Mouse (Mus musculus): ENCODE results near the gene Clca2.

Gene Clca2

GRCm38 (mm10) chr3:145099291-145099690 is at the start of gene Clca2:
Gene Clca2 (minus strand): TSS chr3:145099443.
- no peak for DNase-seq

- DNase-seq, result no peak
Measured at GRCm38 (mm10) chr3:145147952-145148351, 48.7 kb upstream of the Clca2 start.

GRCm38 (mm10) chr3:145147483-145147882 is 48.2 kb upstream of the Clca2 start:
- no peak for DNase-seq

- no peak for DNase-seq
Measured at GRCm38 (mm10) chr3:145146871-145147270, 47.6 kb upstream of the Clca2 start.

GRCm38 (mm10) chr3:145143856-145144255 is 44.6 kb upstream of the Clca2 start:
- no peak for DNase-seq

- DNase-seq, result no peak
Measured at GRCm38 (mm10) chr3:145142925-145143324, 43.7 kb upstream of the Clca2 start.

- DNase-seq, result no peak
Measured at GRCm38 (mm10) chr3:145140236-145140635, 41.0 kb upstream of the Clca2 start.

- peak in 1 of 2 experiments; percentile 16 for DNase-seq
Measured at GRCm38 (mm10) chr3:145131210-145131868, 32.1 kb upstream of the Clca2 start.

GRCm38 (mm10) chr3:145129356-145129755 is 30.1 kb upstream of the Clca2 start:
- DNase-seq, result no peak

- DNase-seq, result no peak
Measured at GRCm38 (mm10) chr3:145126618-145127017, 27.4 kb upstream of the Clca2 start.

GRCm38 (mm10) chr3:145119425-145119824 is 20.2 kb upstream of the Clca2 start:
- DNase-seq, result peak in 1 of 2 experiments; percentile 15

GRCm38 (mm10) chr3:145119002-145119358 is 19.7 kb upstream of the Clca2 start:
- no peak for DNase-seq

- peak; percentile 98 for DNase-seq
Measured at GRCm38 (mm10) chr3:145118254-145119001, 19.2 kb upstream of the Clca2 start, which contains the start of gene Odf2l. Gene Odf2l (plus strand): TSS chr3:145118588.

- peak in 1 of 2 experiments; percentile 10 for DNase-seq
Measured at GRCm38 (mm10) chr3:145117637-145118036, 18.4 kb upstream of the Clca2 start.

- no peak for DNase-seq
Measured at GRCm38 (mm10) chr3:145115169-145115568, 15.9 kb upstream of the Clca2 start.

- no peak for DNase-seq
Measured at GRCm38 (mm10) chr3:145105773-145106504, 6.7 kb upstream of the Clca2 start.

GRCm38 (mm10) chr3:145105076-145105772 is 6.0 kb upstream of the Clca2 start:
- no peak for DNase-seq

GRCm38 (mm10) chr3:145103770-145104169 is 4.5 kb upstream of the Clca2 start:
- DNase-seq, result no peak

GRCm38 (mm10) chr3:145103321-145103720 is 4.1 kb upstream of the Clca2 start:
- no peak for DNase-seq

- DNase-seq, result no peak
Measured at GRCm38 (mm10) chr3:145101891-145102555, 2.8 kb upstream of the Clca2 start.

GRCm38 (mm10) chr3:145087857-145088598 is 11.2 kb downstream of the Clca2 start:
- no peak for DNase-seq

- no peak for DNase-seq
Measured at GRCm38 (mm10) chr3:145086180-145086579, 13.1 kb downstream of the Clca2 start.
